Mouse (Mus musculus): ENCODE measurements around the gene Fignl1.

The Fignl1 gene

GRCm38 (mm10) chr11:11831940-11832754 is 23.4 kb upstream of the Fignl1 start:
- DNase-seq: no peak

GRCm38 (mm10) chr11:11831526-11831925 is 22.8 kb upstream of the Fignl1 start:
- DNase-seq: peak in 1 of 2 experiments; percentile 34

- DNase-seq: no peak
Observed at GRCm38 (mm10) chr11:11830884-11831495, 22.2 kb upstream of the Fignl1 start.

- DNase-seq: no peak
Observed at GRCm38 (mm10) chr11:11829161-11830000, 20.6 kb upstream of the Fignl1 start.

GRCm38 (mm10) chr11:11828761-11829160 is 20.0 kb upstream of the Fignl1 start:
- no peak for DNase-seq

- DNase-seq: no peak
Observed at GRCm38 (mm10) chr11:11828251-11828650, 19.5 kb upstream of the Fignl1 start.

GRCm38 (mm10) chr11:11826475-11826874 is 17.7 kb upstream of the Fignl1 start:
- no peak for DNase-seq

- DNase-seq: no peak
Observed at GRCm38 (mm10) chr11:11825670-11826069, 16.9 kb upstream of the Fignl1 start.

GRCm38 (mm10) chr11:11824970-11825635 is 16.3 kb upstream of the Fignl1 start:
- no peak for DNase-seq

- DNase-seq: no peak
Observed at GRCm38 (mm10) chr11:11823980-11824911, 15.5 kb upstream of the Fignl1 start.

GRCm38 (mm10) chr11:11822181-11823095 is 13.7 kb upstream of the Fignl1 start:
- DNase-seq: no peak

- no peak for DNase-seq
Observed at GRCm38 (mm10) chr11:11821387-11821975, 12.7 kb upstream of the Fignl1 start.

GRCm38 (mm10) chr11:11820737-11821136 is 12.0 kb upstream of the Fignl1 start:
- DNase-seq: no peak

GRCm38 (mm10) chr11:11820251-11820650 is 11.5 kb upstream of the Fignl1 start:
- peak; percentile 71 to 83 for DNase-seq

- DNase-seq: no peak
Observed at GRCm38 (mm10) chr11:11819206-11819605, 10.4 kb upstream of the Fignl1 start.

GRCm38 (mm10) chr11:11818797-11819196 is 10.0 kb upstream of the Fignl1 start:
- DNase-seq: no peak

- no peak for DNase-seq
Observed at GRCm38 (mm10) chr11:11815737-11816136, 7.0 kb upstream of the Fignl1 start.

GRCm38 (mm10) chr11:11811906-11812480 is 3.2 kb upstream of the Fignl1 start:
- peak; percentile 55 to 76 for DNase-seq

GRCm38 (mm10) chr11:11809404-11810175 is 828 bp upstream of the Fignl1 start:
- DNase-seq: no peak

Data from kidney, adult 8-10 months (tissue).